Mouse (Mus musculus): Measurements from ENCODE around the gene Pfas.

- no peak for TF ChIP-seq CTCF (IDR thresholded peaks at IDR 0.05; ENCODE audit: control insufficient read depth, insufficient read depth, insufficient replicate concordance, low read depth, low read length)
- TF ChIP-seq POLR2A (IDR thresholded peaks at IDR 0.05; ENCODE audit: control insufficient read depth, low read depth, low read length): no peak
These were observed 3.1 kb downstream of the Pfas start for GRCm38 (mm10) chr11:69005193-69005592.

All from testis, adult 2 months (tissue).